14 mouse cellular contexts compared by ENCODE assay signal in genomic region chr14:72594191-72594590, GRCm38 (mm10).
"Had no signal": no experiment of that assay in that cellular context is flagged by ENCODE, and none has a peak within 500 bp of the region (broad histone marks: within the 10 kb centered on the region; RNA-seq: fewer than 3 reads in every experiment).

No protein-coding gene starts in this region.

- ATAC-seq: inflammation-experienced regulatory T-cells, adult 6 months; intestine, postnatal 0 days; midbrain, embryonic 15.5 days had no signal

- H3K4me3 ChIP-seq: left cerebral cortex, adult 2 months; limb, embryonic 10.5 days; liver, embryonic 15.5 days; megakaryocyte, embryonic 14.5 days; midbrain, embryonic 15.5 days; neural tube, embryonic 12.5 days had no signal

- H3K27me3 ChIP-seq: liver, embryonic 15.5 days; megakaryocyte, embryonic 14.5 days; midbrain, embryonic 15.5 days; neural tube, embryonic 12.5 days had no signal

- H3K4me2 ChIP-seq: liver, embryonic 11.5 days; liver, embryonic 15.5 days; midbrain, embryonic 11.5 days; midbrain, embryonic 15.5 days; neural tube, embryonic 12.5 days had no signal

- H3K9me3 ChIP-seq: limb, embryonic 10.5 days; liver, embryonic 15.5 days; megakaryocyte, embryonic 14.5 days; midbrain, embryonic 15.5 days; neural tube, embryonic 12.5 days had no signal

- DNase-seq: lung, adult 2 months; lung, postnatal 10 days; thymus, adult 18-20 months; thymus, postnatal 14 days had no signal

- H3K9ac ChIP-seq: liver, embryonic 15.5 days; midbrain, embryonic 15.5 days; neural tube, embryonic 12.5 days had no signal

- H3K27ac ChIP-seq: left cerebral cortex, adult 2 months; limb, embryonic 10.5 days; liver, embryonic 15.5 days; midbrain, embryonic 15.5 days; neural tube, embryonic 12.5 days had no signal

- H3K4me1 ChIP-seq: limb, embryonic 10.5 days; liver, embryonic 15.5 days; neural tube, embryonic 12.5 days had no signal
